Comparison of ENCODE assay signal across 11 mouse cellular contexts in the genomic region with DNA sequence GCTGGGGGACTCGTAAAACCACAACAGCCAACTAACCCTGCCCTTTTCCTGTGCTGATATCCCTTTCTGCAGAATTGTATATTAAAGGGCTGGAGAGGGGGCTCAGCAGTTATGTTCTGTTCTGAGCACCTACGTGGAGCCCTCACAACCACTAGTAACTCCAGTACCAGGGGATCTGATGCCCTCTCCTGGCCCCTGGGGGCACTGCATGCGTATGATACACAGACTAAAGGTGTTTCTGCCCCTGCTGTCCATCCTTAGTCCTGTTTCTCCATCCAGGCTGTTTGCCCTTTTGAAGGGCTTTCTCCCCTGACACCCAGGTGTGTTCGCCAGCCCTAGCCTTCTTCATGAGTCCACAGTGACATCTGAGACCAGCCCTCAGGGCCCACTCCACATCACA.
DNase-seq lines count a peak whose midpoint lies in the region; ATAC-seq lines count a peak whose summit lies in the region.
"Had no signal": no experiment of that assay in that cellular context is flagged by ENCODE, and none has a peak within 500 bp of the region (broad histone marks: within the 10 kb centered on the region; RNA-seq: fewer than 3 reads in every experiment).

No protein-coding gene starts in this region.

- no peak overlapping the region for H3K4me2 ChIP-seq in limb, embryonic 11.5 days (ENCODE audit: low read depth, severe bottlenecking)
- H3K4me2 ChIP-seq: forebrain, embryonic 12.5 days had no signal

- H3K27ac ChIP-seq in limb, embryonic 11.5 days (replicated peaks; ENCODE audit: low read depth, low read length) = no peak overlapping the region
- no peak overlapping the region for H3K27ac ChIP-seq in limb, embryonic 10.5 days
- H3K27ac ChIP-seq: forebrain, embryonic 12.5 days had no signal

- H3K4me3 ChIP-seq in limb, embryonic 11.5 days (ENCODE audit: low read depth, low read length) = no peak overlapping the region
- no peak overlapping the region for H3K4me3 ChIP-seq in limb, embryonic 10.5 days
- H3K4me3 ChIP-seq: forebrain, embryonic 12.5 days; megakaryocyte, embryonic 14.5 days had no signal

- no peak for ATAC-seq in limb, embryonic 11.5 days (ENCODE audit: insufficient number of reproducible peaks, low FRiP score, low TSS enrichment, low read depth)

- H3K4me1 ChIP-seq in limb, embryonic 11.5 days (ENCODE audit: control insufficient read depth, insufficient read depth, low read length) = no peaks in the 10 kb centered on the region
- no peaks in the 10 kb centered on the region for H3K4me1 ChIP-seq in limb, embryonic 10.5 days

- H3K9me3 ChIP-seq in limb, embryonic 11.5 days (ENCODE audit: control insufficient read depth, low read length) = no peaks in the 10 kb centered on the region; the same call in 1 of the 2 replicates
- H3K9me3 ChIP-seq in limb, embryonic 10.5 days (replicated peaks) = no peaks in the 10 kb centered on the region
- H3K9me3 ChIP-seq: forebrain, embryonic 12.5 days had no signal

- no peaks in the 10 kb centered on the region for H3K36me3 ChIP-seq in limb, embryonic 11.5 days (ENCODE audit: control insufficient read depth, insufficient read depth, low read length)
- H3K36me3 ChIP-seq in limb, embryonic 10.5 days = no peaks in the 10 kb centered on the region
- H3K36me3 ChIP-seq: forebrain, embryonic 12.5 days had no signal

- H3K9ac ChIP-seq in limb, embryonic 11.5 days (ENCODE audit: low read length) = no peak overlapping the region
- H3K9ac ChIP-seq: forebrain, embryonic 12.5 days had no signal

- 75% methylated on average over 4 of the region's 4 CpGs for WGBS in limb, embryonic 11.5 days
- 74% methylated on average over 4 of the region's 4 CpGs for WGBS in limb, embryonic 10.5 days

- DNase-seq in cerebellum, postnatal 14 days = peak; percentile 33 to 62
- DNase-seq in cerebellum, adult 11-12 months = no peak
- DNase-seq in limb, embryonic 11.5 days (ENCODE audit: low spot score) = peak; percentile 41
- DNase-seq in limb, embryonic 10.5 days (ENCODE audit: low spot score) = no peak
- DNase-seq in ES-CJ7 (ENCODE audit: low read depth, low spot score) = peak; percentile 74
- peak; percentile 35 for DNase-seq in lung, postnatal 36 days
- no peak for DNase-seq in left cerebral cortex, adult 18-20 months (ENCODE audit: low spot score in 2 of 2)
- no peak for DNase-seq in urinary bladder, postnatal 4 days (ENCODE audit: low spot score in 2 of 2)
- DNase-seq: cerebellum, adult 8-10 months had no signal

- no peaks in the 10 kb centered on the region for H3K27me3 ChIP-seq in limb, embryonic 11.5 days (ENCODE audit: control insufficient read depth, insufficient read depth, low read length)
- H3K27me3 ChIP-seq in limb, embryonic 10.5 days (ENCODE audit: low read depth, poor library complexity, severe bottlenecking) = no peaks in the 10 kb centered on the region
- H3K27me3 ChIP-seq: forebrain, embryonic 12.5 days had no signal

Comparison
In these comparisons a context has a peak if more than half of its experiments do, and no peak if none do; other contexts are left out.
1. DNase-seq: peak in cerebellum, postnatal 14 days (2 of 2), limb, embryonic 11.5 days (single experiment), ES-CJ7 (single experiment) and lung, postnatal 36 days (single experiment); none in cerebellum, adult 11-12 months (single experiment), limb, embryonic 10.5 days (single experiment), left cerebral cortex, adult 18-20 months (0 of 2) and urinary bladder, postnatal 4 days (0 of 2).